Mouse (Mus musculus): ENCODE measurements around the gene Ifi47. TPM values are rescaled to one million over a fixed set of nuclear protein-coding genes. Genes with fewer than 3 reads are reported as not detected.
A peak's percentile ranks its signal among the peaks of the same experiment; 100 is the strongest.

The Ifi47 gene
- polyA plus RNA-seq, 1 experiment: 16.9 TPM

DNA sequence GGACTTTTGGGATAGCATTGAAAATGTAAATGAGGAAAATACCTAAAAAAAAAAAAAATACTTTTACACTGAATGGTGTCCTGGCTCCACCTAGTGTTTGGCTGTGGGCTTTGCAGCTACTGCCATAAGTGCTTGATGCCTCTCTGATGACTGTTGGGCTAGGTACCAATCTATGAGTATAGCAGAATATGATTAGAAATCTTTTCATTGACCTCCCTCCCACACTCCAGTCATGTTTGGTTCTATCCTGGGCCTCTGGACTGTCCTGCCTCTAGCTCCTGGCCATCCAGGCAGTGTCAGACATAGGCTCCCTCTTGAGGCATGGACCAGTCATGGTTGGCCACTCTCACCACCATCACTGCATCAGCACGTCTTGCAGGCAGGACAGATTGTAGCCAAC lies 32.4 kb downstream of the Ifi47 start:
- TF ChIP-seq POLR2A (IDR thresholded peaks at IDR 0.05; ENCODE audit: low read depth, low read length): no peak
- TF ChIP-seq CTCF (IDR thresholded peaks at IDR 0.05; ENCODE audit: extremely low read depth, insufficient read depth, insufficient read length, insufficient replicate concordance): peak; percentile 37; the same call in 1 of the 2 replicates
- Histone ChIP-seq H3K36me3 (ENCODE audit: control insufficient read depth, insufficient read depth, low read length) (no peaks in the 10 kb centered on the region), H3K27ac (ENCODE audit: insufficient read depth, low read length) (no peak overlapping the region), H3K27me3 (ENCODE audit: control insufficient read depth, insufficient read depth, low read length) (no peaks in the 10 kb centered on the region), H3K4me3 (ENCODE audit: extremely low read depth, insufficient read depth, insufficient read length) (no peak overlapping the region), H3K4me1 (ENCODE audit: control insufficient read depth, insufficient read depth, insufficient read length) (no peaks in the 10 kb centered on the region)
- WGBS: 45% methylated on average over 1 of the region's 1 CpGs
- DNase-seq (ENCODE audit: low read depth in 1 of 2, low spot score in 2 of 2): peak; percentile 30 to 33

DNA sequence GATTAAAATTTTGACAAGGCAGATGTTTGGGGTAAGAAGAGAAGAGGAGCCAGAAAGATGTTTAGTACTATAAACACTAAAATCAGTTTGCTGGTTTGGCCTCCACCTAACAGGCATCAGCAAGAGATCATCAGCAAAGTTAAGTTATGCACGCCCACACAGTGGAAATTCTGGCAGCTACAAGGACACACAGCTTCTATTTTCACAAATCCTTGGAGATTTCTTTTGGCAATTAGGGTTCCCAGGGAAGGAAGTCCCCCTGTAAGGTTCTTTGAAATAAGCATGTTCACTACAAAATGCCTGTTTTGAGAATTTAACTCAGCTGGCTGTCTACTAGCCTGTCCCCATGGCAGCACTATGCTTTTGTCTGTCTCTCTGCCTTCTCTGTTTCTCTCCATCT lies 34.6 kb downstream of the Ifi47 start:
- TF ChIP-seq CTCF (IDR thresholded peaks at IDR 0.05; ENCODE audit: extremely low read depth, insufficient read depth, insufficient read length, insufficient replicate concordance) (no peak), POLR2A (IDR thresholded peaks at IDR 0.05; ENCODE audit: low read depth, low read length) (no peak)
- no peak for DNase-seq (ENCODE audit: low read depth in 1 of 2, low spot score in 2 of 2)
- no peaks in the 10 kb centered on the region for H3K4me1 ChIP-seq (ENCODE audit: control insufficient read depth, insufficient read depth, insufficient read length)
- no peak overlapping the region for H3K27ac ChIP-seq (ENCODE audit: insufficient read depth, low read length)
- H3K4me3 ChIP-seq (ENCODE audit: extremely low read depth, insufficient read depth, insufficient read length): no peak overlapping the region
- no peaks in the 10 kb centered on the region for H3K36me3 ChIP-seq (ENCODE audit: control insufficient read depth, insufficient read depth, low read length)
- 84% methylated on average over 1 of the region's 1 CpGs for WGBS
- H3K27me3 ChIP-seq (ENCODE audit: control insufficient read depth, insufficient read depth, low read length): no peaks in the 10 kb centered on the region

DNA sequence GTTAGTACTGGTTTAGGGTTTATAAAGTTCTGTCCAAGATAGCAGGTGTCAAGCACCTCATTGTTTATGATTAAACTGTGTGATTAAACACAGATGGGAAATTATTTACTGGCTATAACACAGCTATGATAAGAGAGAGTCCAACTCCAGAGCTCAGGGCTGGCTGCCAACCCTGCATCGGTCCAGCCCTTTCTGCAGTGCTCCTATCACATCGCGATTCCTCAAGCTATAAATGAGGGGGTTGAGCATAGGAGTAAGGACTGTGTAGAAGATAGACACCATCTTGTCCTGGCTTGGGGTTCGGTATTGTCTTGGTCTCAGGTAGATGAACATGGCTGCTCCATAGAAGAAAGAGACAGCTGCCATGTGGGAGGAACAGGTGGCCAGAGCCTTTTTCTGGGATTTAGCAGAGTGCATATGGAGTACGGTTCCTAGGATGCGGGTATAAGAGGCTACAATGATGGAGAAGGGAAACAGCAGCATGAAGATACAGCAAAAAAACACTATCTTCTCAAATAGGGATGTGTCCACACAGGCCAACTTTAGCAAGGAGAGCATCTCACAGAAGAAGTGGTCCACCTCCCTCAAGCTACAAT lies 36.3 kb downstream of the Ifi47 start:
- no peaks in the 10 kb centered on the region for H3K4me1 ChIP-seq (ENCODE audit: control insufficient read depth, insufficient read depth, insufficient read length)
- 91% methylated on average over 6 of the region's 6 CpGs for WGBS
- no peaks in the 10 kb centered on the region for H3K36me3 ChIP-seq (ENCODE audit: control insufficient read depth, insufficient read depth, low read length)
- no peak overlapping the region for H3K27ac ChIP-seq (ENCODE audit: insufficient read depth, low read length)
- H3K27me3 ChIP-seq (ENCODE audit: control insufficient read depth, insufficient read depth, low read length): no peaks in the 10 kb centered on the region
- TF ChIP-seq POLR2A (IDR thresholded peaks at IDR 0.05; ENCODE audit: low read depth, low read length): no peak
- no peak for TF ChIP-seq CTCF (IDR thresholded peaks at IDR 0.05; ENCODE audit: extremely low read depth, insufficient read depth, insufficient read length, insufficient replicate concordance)
- DNase-seq (ENCODE audit: low read depth in 1 of 2, low spot score in 2 of 2): no peak
- H3K4me3 ChIP-seq (ENCODE audit: extremely low read depth, insufficient read depth, insufficient read length): no peak overlapping the region

DNA sequence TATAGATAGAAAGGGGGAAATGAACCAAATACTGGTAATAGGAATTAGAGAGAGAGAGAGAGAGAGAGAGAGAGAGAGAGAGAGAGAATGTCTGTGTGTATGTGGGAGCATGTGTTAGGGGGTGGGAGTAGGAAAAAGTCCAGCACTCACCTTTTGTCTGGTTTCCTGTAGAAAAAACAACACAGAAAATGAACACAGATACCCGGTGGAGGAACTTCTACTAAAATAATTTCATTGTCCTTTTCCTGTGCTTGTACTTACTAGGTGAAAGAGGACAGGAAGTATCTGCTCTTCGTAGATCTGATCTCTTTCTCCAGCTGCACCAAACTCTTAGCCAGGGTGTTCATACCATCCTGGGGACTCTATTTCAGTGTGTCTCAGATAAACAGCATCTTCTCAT lies 37.8 kb downstream of the Ifi47 start:
- Histone ChIP-seq H3K27me3 (ENCODE audit: control insufficient read depth, insufficient read depth, low read length) (no peaks in the 10 kb centered on the region), H3K4me1 (ENCODE audit: control insufficient read depth, insufficient read depth, insufficient read length) (no peaks in the 10 kb centered on the region), H3K36me3 (ENCODE audit: control insufficient read depth, insufficient read depth, low read length) (no peaks in the 10 kb centered on the region), H3K27ac (ENCODE audit: insufficient read depth, low read length) (no peak overlapping the region), H3K4me3 (ENCODE audit: extremely low read depth, insufficient read depth, insufficient read length) (no peak overlapping the region)
- 11% methylated on average over 2 of the region's 2 CpGs for WGBS
- TF ChIP-seq POLR2A (IDR thresholded peaks at IDR 0.05; ENCODE audit: low read depth, low read length) (no peak), CTCF (IDR thresholded peaks at IDR 0.05; ENCODE audit: extremely low read depth, insufficient read depth, insufficient read length, insufficient replicate concordance) (no peak)
- no peak for DNase-seq (ENCODE audit: low read depth in 1 of 2, low spot score in 2 of 2)

- Histone ChIP-seq H3K36me3 (ENCODE audit: control insufficient read depth, insufficient read depth, low read length) (no peaks in the 10 kb centered on the region), H3K4me3 (ENCODE audit: extremely low read depth, insufficient read depth, insufficient read length) (no peak within 1 kb of the TSS)
- TF ChIP-seq POLR2A (IDR thresholded peaks at IDR 0.05; ENCODE audit: low read depth, low read length): no peak
- TF ChIP-seq CTCF (IDR thresholded peaks at IDR 0.05; ENCODE audit: extremely low read depth, insufficient read depth, insufficient read length, insufficient replicate concordance): no peak
Measured at GRCm38 (mm10) chr11:49114774-49115173, 38.4 kb downstream of the Ifi47 start, which contains the start of gene Olfr1396. Olfr1396 (minus strand) TSS chr11:49114874.

DNA sequence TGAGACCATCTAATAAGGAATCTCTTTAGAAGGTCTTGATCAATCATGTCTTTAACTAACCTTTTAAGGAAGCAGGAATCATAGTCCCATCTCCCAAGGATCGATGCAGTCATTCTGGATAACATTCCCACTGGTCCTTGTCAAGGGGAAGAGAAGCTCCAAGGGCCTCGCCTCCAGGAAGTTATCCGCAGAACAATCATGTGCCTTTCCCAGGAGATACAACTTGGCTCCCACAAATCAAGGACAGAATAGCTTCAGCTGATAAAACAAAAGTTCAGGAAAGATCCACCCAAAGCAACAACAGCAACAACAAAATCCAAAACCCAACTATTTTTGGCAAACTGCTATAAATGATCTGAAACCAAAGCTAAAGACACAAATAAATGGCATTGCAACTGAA lies 43.2 kb downstream of the Ifi47 start:
- 94% methylated on average over 3 of the region's 3 CpGs for WGBS
- no peaks in the 10 kb centered on the region for H3K4me1 ChIP-seq (ENCODE audit: control insufficient read depth, insufficient read depth, insufficient read length)

More at GRCm38 (mm10) chr11:49114774-49115173, 38.4 kb downstream of the Ifi47 start, which contains the start of gene Olfr1396:
- Histone ChIP-seq H3K27me3 (ENCODE audit: control insufficient read depth, insufficient read depth, low read length) (no peaks in the 10 kb centered on the region), H3K4me1 (ENCODE audit: control insufficient read depth, insufficient read depth, insufficient read length) (no peaks in the 10 kb centered on the region), H3K27ac (ENCODE audit: insufficient read depth, low read length) (no peak within 1 kb of the TSS)
- no peak for DNase-seq (ENCODE audit: low read depth in 1 of 2, low spot score in 2 of 2)

GRCm38 (mm10) chr11:49124169-49124568 lies 47.8 kb downstream of the Ifi47 start:
- Histone ChIP-seq H3K4me3 (ENCODE audit: extremely low read depth, insufficient read depth, insufficient read length) (no peak overlapping the region), H3K36me3 (ENCODE audit: control insufficient read depth, insufficient read depth, low read length) (no peaks in the 10 kb centered on the region), H3K4me1 (ENCODE audit: control insufficient read depth, insufficient read depth, insufficient read length) (no peaks in the 10 kb centered on the region), H3K27me3 (ENCODE audit: control insufficient read depth, insufficient read depth, low read length) (no peaks in the 10 kb centered on the region), H3K27ac (ENCODE audit: insufficient read depth, low read length) (no peak overlapping the region)
- 86% methylated on average over 2 of the region's 2 CpGs for WGBS
- TF ChIP-seq POLR2A (IDR thresholded peaks at IDR 0.05; ENCODE audit: low read depth, low read length) (no peak), CTCF (IDR thresholded peaks at IDR 0.05; ENCODE audit: extremely low read depth, insufficient read depth, insufficient read length, insufficient replicate concordance) (no peak)
- DNase-seq (ENCODE audit: low read depth in 1 of 2, low spot score in 2 of 2): no peak

More for the DNA sequence above, 43.2 kb downstream of the Ifi47 start:
- TF ChIP-seq CTCF (IDR thresholded peaks at IDR 0.05; ENCODE audit: extremely low read depth, insufficient read depth, insufficient read length, insufficient replicate concordance): no peak
- no peak for TF ChIP-seq POLR2A (IDR thresholded peaks at IDR 0.05; ENCODE audit: low read depth, low read length)
- Histone ChIP-seq H3K4me3 (ENCODE audit: extremely low read depth, insufficient read depth, insufficient read length) (no peak overlapping the region), H3K36me3 (ENCODE audit: control insufficient read depth, insufficient read depth, low read length) (no peaks in the 10 kb centered on the region), H3K27ac (ENCODE audit: insufficient read depth, low read length) (no peak overlapping the region), H3K27me3 (ENCODE audit: control insufficient read depth, insufficient read depth, low read length) (no peaks in the 10 kb centered on the region)
- DNase-seq (ENCODE audit: low read depth in 1 of 2, low spot score in 2 of 2): no peak

Measured in spleen, adult 2 months (tissue).